Comparison of ENCODE assay signal across 10 mouse cellular contexts in the genomic region with DNA sequence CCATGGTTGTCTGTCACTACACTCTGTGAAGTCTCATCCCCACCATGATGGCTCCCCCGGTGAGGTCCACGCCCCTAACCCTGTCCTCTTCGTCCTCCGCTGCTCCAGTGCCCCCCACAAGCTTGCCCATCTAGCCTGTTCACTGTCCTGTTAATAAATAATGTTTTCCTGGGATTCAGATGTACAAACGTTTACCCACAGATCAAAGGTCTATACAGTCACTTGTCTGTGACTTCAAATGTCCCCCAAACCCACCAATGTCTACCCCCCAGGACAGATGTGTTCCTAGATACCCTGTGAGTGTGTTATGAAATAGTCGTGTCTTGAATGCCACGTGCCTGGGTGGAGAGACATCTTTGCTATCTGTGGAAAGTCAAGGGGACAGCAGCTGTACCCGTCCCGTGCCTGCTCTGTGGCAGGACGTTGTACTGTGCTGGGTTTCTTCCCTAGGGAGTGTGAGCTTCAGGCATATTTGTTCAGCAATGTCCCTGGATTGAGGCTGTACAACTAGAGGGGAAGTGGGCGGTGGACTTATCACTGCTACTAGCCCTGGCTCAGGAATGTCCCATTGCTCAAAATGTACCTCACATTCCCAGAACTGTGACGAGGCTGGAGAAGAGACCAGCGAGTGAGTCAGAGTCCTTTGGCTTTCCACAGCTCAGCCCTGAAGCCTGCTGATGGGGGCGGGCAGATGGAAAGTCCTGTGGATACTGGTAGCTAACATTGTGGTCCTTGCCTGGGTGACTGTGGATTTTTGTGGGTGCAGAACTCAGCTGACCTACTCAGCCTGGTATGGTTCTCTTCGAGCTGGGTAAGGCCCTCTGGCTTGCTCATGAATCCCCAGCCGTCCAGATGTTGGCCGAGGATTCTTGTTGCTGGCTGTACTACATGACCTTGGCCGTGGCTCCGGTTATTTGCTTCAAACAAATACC. TPM values are rescaled to one million over a fixed set of nuclear protein-coding genes. Genes with fewer than 3 reads are reported as not detected.
A peak's percentile ranks its signal among the peaks of the same experiment; 100 is the strongest.
DNase-seq lines count a peak whose midpoint lies in the region; ATAC-seq lines count a peak whose summit lies in the region.
"Had no signal": no experiment of that assay in that cellular context is flagged by ENCODE, and none has a peak within 500 bp of the region (broad histone marks: within the 10 kb centered on the region; RNA-seq: fewer than 3 reads in every experiment).

No protein-coding gene starts in this region.

- no peaks in the 10 kb centered on the region for H3K9me3 ChIP-seq in midbrain, embryonic 11.5 days (ENCODE audit: control insufficient read depth, low read length)
- no peaks in the 10 kb centered on the region for H3K9me3 ChIP-seq in midbrain, embryonic 13.5 days
- no peaks in the 10 kb centered on the region for H3K9me3 ChIP-seq in kidney, embryonic 15.5 days (replicated peaks)
- H3K9me3 ChIP-seq in neural tube, embryonic 15.5 days (replicated peaks) = no peaks in the 10 kb centered on the region
- no peaks in the 10 kb centered on the region for H3K9me3 ChIP-seq in forebrain, embryonic 10.5 days
- H3K9me3 ChIP-seq: midbrain, embryonic 12.5 days had no signal

- H3K4me2 ChIP-seq in midbrain, embryonic 11.5 days = no peak overlapping the region
- H3K4me2 ChIP-seq in midbrain, embryonic 13.5 days (replicated peaks) = no peak overlapping the region
- no peak overlapping the region; the same call in 1 of the 2 replicates for H3K4me2 ChIP-seq in kidney, embryonic 15.5 days
- H3K4me2 ChIP-seq in neural tube, embryonic 15.5 days = no peak overlapping the region
- H3K4me2 ChIP-seq: embryonic facial prominence, embryonic 12.5 days; midbrain, embryonic 12.5 days had no signal

- H3K4me3 ChIP-seq in midbrain, embryonic 11.5 days (ENCODE audit: low read depth, low read length) = no peak overlapping the region
- no peak overlapping the region for H3K4me3 ChIP-seq in midbrain, embryonic 13.5 days (replicated peaks)
- H3K4me3 ChIP-seq in kidney, embryonic 15.5 days (replicated peaks) = no peak overlapping the region
- H3K4me3 ChIP-seq in neural tube, embryonic 15.5 days (replicated peaks) = no peak overlapping the region
- H3K4me3 ChIP-seq in forebrain, embryonic 10.5 days = no peak overlapping the region
- H3K4me3 ChIP-seq: embryonic facial prominence, embryonic 12.5 days; midbrain, embryonic 12.5 days had no signal

- H3K27me3 ChIP-seq in midbrain, embryonic 11.5 days (ENCODE audit: control insufficient read depth, insufficient read depth, low read length) = no peaks in the 10 kb centered on the region
- H3K27me3 ChIP-seq in midbrain, embryonic 13.5 days = peaks cover 11% of the 10 kb centered on the region; the same call in 1 of the 2 replicates
- H3K27me3 ChIP-seq in kidney, embryonic 15.5 days = no peaks in the 10 kb centered on the region
- no peaks in the 10 kb centered on the region for H3K27me3 ChIP-seq in neural tube, embryonic 15.5 days (replicated peaks)
- peaks cover 24% of the 10 kb centered on the region; the same call in 1 of the 2 replicates for H3K27me3 ChIP-seq in forebrain, embryonic 10.5 days (ENCODE audit: poor library complexity, severe bottlenecking)
- H3K27me3 ChIP-seq: embryonic facial prominence, embryonic 12.5 days had no signal

- no peaks in the 10 kb centered on the region for H3K36me3 ChIP-seq in midbrain, embryonic 11.5 days (ENCODE audit: control insufficient read depth, insufficient read depth, low read length)
- H3K36me3 ChIP-seq in midbrain, embryonic 13.5 days = no peaks in the 10 kb centered on the region
- H3K36me3 ChIP-seq in kidney, embryonic 15.5 days = no peaks in the 10 kb centered on the region
- no peaks in the 10 kb centered on the region for H3K36me3 ChIP-seq in neural tube, embryonic 15.5 days
- H3K36me3 ChIP-seq in forebrain, embryonic 10.5 days (replicated peaks) = no peaks in the 10 kb centered on the region
- H3K36me3 ChIP-seq: embryonic facial prominence, embryonic 12.5 days; midbrain, embryonic 12.5 days had no signal

- no peak for ATAC-seq in midbrain, embryonic 11.5 days (ENCODE audit: low FRiP score)
- ATAC-seq in midbrain, embryonic 13.5 days = no peak
- no peak; the same call in 1 of the 2 replicates for ATAC-seq in kidney, embryonic 15.5 days (replicated peaks; ENCODE audit: low FRiP score)
- ATAC-seq in neural tube, embryonic 15.5 days (ENCODE audit: low FRiP score) = no peak
- ATAC-seq in megakaryocyte progenitor cell, adult 5-6 weeks (replicated peaks; ENCODE audit: poor library complexity) = no peak

- DNase-seq in midbrain, embryonic 11.5 days (ENCODE audit: low spot score, missing footprints) = peak; percentile 86
- DNase-seq in heart, adult 8-10 months (ENCODE audit: low spot score) = peak; percentile 80
- no peak for DNase-seq in cerebellum, adult 8-10 months
- no peak for DNase-seq in forebrain, embryonic 10.5 days (ENCODE audit: extremely low spot score, low spot score)

- no peak overlapping the region for H3K27ac ChIP-seq in midbrain, embryonic 11.5 days (ENCODE audit: low read depth, low read length)
- no peak overlapping the region for H3K27ac ChIP-seq in midbrain, embryonic 13.5 days
- peak overlapping the region; percentile 84 for H3K27ac ChIP-seq in kidney, embryonic 15.5 days
- peak overlapping the region; percentile 56 for H3K27ac ChIP-seq in neural tube, embryonic 15.5 days (replicated peaks)
- no peak overlapping the region for H3K27ac ChIP-seq in forebrain, embryonic 10.5 days
- H3K27ac ChIP-seq: embryonic facial prominence, embryonic 12.5 days; midbrain, embryonic 12.5 days had no signal

- H3K4me1 ChIP-seq in midbrain, embryonic 11.5 days (ENCODE audit: control insufficient read depth, insufficient read depth, low read length) = peaks cover 9% of the 10 kb centered on the region
- peaks cover 12% of the 10 kb centered on the region for H3K4me1 ChIP-seq in midbrain, embryonic 13.5 days (replicated peaks)
- peaks cover 43% of the 10 kb centered on the region for H3K4me1 ChIP-seq in kidney, embryonic 15.5 days
- H3K4me1 ChIP-seq in neural tube, embryonic 15.5 days = peaks cover 21% of the 10 kb centered on the region
- H3K4me1 ChIP-seq in forebrain, embryonic 10.5 days = peaks cover 31% of the 10 kb centered on the region

- 81% methylated on average over 19 of the region's 19 CpGs for WGBS in midbrain, embryonic 11.5 days
- 80% methylated on average over 19 of the region's 19 CpGs for WGBS in midbrain, embryonic 13.5 days
- 53% methylated on average over 19 of the region's 19 CpGs for WGBS in kidney, embryonic 15.5 days
- WGBS in neural tube, embryonic 15.5 days = 67% methylated on average over 19 of the region's 19 CpGs
- 86% methylated on average over 19 of the region's 19 CpGs for WGBS in forebrain, embryonic 10.5 days

- H3K9ac ChIP-seq in midbrain, embryonic 11.5 days (ENCODE audit: low read length) = no peak overlapping the region
- no peak overlapping the region for H3K9ac ChIP-seq in midbrain, embryonic 13.5 days (replicated peaks)
- 0 out of 2 replicates have a peak overlapping the region, but pooled peaks have one; percentile 7 for H3K9ac ChIP-seq in kidney, embryonic 15.5 days
- no peak overlapping the region for H3K9ac ChIP-seq in neural tube, embryonic 15.5 days (replicated peaks)
- H3K9ac ChIP-seq: embryonic facial prominence, embryonic 12.5 days; midbrain, embryonic 12.5 days had no signal

RNA-seq across cellular contexts. Expression of gene Slc45a1, which starts 55.1 kb away (rescaled TPM):
- polyA plus RNA-seq in midbrain, embryonic 11.5 days (2014; fragmentation: Nextera tagmentation; extraction: Ambion mirVana) = 4.4 and 4.7 TPM in 2 replicates
- polyA plus RNA-seq in midbrain, embryonic 13.5 days (2015; fragmentation: Nextera tagmentation; extraction: Ambion mirVana) = 18.1 and 20.7 TPM in 2 replicates
- total RNA-seq in heart, adult 8-10 months (2022) = not detected
- polyA plus RNA-seq in kidney, embryonic 15.5 days (2015; fragmentation: Nextera tagmentation; extraction: Ambion mirVana) = 0.28 and 0.30 TPM in 2 replicates
- 37.9 and 47.8 TPM in 2 replicates for polyA plus RNA-seq in neural tube, embryonic 15.5 days (2015; fragmentation: Nextera tagmentation; extraction: Ambion mirVana)
- polyA plus RNA-seq in forebrain, embryonic 10.5 days (2016; fragmentation: Nextera tagmentation; extraction: Ambion mirVana) = 1.1 and 1.6 TPM in 2 replicates
- not detected in 2 replicates for total RNA-seq in megakaryocyte progenitor cell, adult 5-6 weeks (2015)
- total RNA-seq in megakaryocyte progenitor cell, adult 5-6 weeks (2017) = not detected in 2 replicates

Comparison
In these comparisons a context has a peak if more than half of its experiments do, and no peak if none do; other contexts are left out.
1. DNase-seq: peak in midbrain, embryonic 11.5 days (single experiment) and heart, adult 8-10 months (single experiment); none in cerebellum, adult 8-10 months (single experiment) and forebrain, embryonic 10.5 days (single experiment).
2. H3K27ac ChIP-seq: peak in kidney, embryonic 15.5 days (single experiment) and neural tube, embryonic 15.5 days (single experiment); none in midbrain, embryonic 11.5 days (single experiment), midbrain, embryonic 13.5 days (single experiment) and forebrain, embryonic 10.5 days (single experiment).